Mouse (Mus musculus) thymus, adult 2 months (tissue): ENCODE data around the gene P2ry4.

ENCODE experiments used
- CTCF ChIP-seq: fragments of 200-500 bp; IDR thresholded peaks from 2 replicates; pipeline ENCODE4 v1.5.1; 2012; ENCODE audit warnings: mild to moderate bottlenecking, control low read depth, low read length, moderate library complexity, borderline replicate concordance; ENCODE audit not compliant: control insufficient read depth, poor library complexity, insufficient read depth; ENCODE audit errors: extremely low read depth
- POLR2A ChIP-seq: fragments of 200-500 bp; IDR thresholded peaks from 2 replicates; pipeline ENCODE4 v1.6.1; 2012; ENCODE audit warnings: mild to moderate bottlenecking, low read length, control low read depth, moderate library complexity; ENCODE audit not compliant: control insufficient read depth, poor library complexity, insufficient read depth; ENCODE audit errors: extremely low read depth

- TF ChIP-seq POLR2A (no peak), CTCF (no peak)
Measured at GRCm38 (mm10) chrX:100621366-100621765, 26.7 kb upstream of the P2ry4 start.
